Mouse (Mus musculus) layer of hippocampus, adult 9-10 months (tissue): Measurements from ENCODE around the gene Arhgef2.

Experiments
- DNase-seq: peaks from one replicate; pipeline ENCODE4 v3.0.0; 2022; ENCODE audit warnings: low spot score

The Arhgef2 gene

GRCm38 (mm10) chr3:88643078-88643477 is 37.3 kb downstream of the Arhgef2 start:
- no peak for DNase-seq

DNA sequence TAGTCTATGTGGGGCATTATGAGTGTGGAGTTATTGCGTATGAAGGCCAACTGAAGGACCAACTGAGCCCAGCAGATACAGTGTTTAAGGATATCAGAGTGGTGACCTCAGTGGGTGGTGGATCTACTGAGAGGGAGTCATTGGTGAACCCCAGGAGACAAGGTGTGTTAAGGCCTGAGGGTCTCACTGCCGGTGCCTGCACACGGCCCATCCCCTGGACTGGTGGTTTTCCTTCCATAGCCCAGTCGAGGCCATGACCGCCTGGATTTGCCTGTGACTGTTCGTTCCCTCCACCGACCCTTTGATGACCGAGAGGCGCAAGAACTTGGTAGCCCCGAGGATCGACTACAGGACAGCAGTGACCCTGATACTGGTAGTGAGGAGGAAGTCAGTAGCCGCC is 40.2 kb downstream of the Arhgef2 start:
- no peak for DNase-seq

GRCm38 (mm10) chr3:88646426-88646995 is 40.7 kb downstream of the Arhgef2 start:
- DNase-seq, result no peak

DNA sequence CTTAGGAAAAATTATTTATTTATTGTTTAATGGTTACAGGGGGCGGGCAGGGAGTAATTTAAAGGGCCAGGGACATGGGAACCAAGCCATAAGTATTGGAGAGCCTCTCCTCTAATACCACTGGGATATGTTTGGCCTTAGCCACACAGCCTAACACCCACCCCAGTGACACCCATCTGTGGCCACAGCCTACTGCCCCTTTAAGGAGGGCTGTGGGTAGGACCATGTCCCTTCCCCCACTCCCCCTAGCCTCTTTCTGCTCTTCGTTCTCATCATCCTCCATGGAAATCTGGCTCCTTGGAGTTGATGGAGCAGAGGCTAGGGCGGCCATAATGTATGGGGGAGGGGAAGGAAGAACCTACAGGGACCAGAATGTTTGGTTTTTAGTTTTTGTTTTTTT is 41.3 kb downstream of the Arhgef2 start:
- no peak for DNase-seq

DNA sequence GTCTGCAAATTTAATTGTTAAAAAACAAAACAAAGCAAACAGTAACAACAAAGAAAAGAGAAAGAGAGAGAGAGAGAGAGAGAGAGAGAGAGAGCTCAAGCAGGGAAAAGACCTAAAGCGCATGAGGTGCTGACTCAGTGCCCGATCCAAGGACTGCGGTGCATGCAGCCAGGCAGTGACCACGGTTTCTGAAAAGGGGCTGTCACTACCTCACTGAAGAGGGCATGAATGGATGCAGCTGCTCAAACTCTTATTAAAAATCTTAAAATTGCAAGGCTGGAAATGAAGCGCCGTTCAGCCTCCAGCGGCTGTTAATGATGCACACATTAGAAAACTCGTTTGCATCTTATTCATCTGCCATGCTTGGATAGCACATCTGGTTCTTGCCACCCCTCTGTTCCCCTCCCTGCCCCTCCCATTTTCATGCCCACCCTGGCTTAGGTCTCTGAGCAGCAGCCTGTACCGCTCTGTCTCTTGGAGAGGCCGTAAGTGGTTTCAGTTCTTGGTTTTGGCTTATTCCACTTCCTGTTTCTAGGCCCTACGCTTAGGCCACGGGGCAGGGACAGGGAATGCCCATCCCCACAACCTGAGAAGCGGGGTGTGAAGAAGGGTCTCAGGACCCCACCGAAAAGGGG is 42.1 kb downstream of the Arhgef2 start:
- no peak for DNase-seq

DNA sequence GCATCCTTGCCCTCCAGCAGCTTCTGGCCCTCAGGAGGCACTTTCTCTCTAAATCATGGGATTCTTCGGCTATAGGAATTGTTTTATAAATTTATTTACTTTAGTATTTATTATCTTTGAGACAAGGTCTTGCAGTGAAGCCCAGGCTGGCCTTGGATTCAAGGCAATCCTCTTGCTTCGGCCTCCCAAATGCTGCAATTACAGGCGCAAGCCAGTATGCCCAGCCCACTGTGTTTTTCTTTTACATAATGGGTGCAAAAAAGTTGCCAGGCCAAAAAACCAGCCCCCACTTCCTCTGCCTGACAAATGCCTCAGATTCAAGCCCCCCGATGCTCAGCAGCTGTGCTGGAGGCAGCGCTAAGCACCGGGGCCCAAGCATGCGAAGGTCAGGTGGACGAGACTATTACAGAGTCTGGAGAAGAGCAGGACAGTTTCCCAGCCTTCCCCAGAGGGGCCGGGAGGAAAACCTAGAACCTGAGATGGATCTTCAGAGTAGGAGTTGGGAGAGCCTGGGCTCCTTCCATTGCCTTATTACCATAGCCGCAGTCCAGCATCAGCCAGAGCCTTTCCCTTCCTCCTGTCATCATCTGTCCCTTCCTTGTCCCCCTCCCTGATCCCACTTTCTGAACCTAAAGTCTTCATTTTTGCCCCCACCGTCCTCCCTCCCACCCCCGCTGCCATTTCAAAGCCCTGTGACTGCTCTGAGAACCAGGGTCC is 42.8 kb downstream of the Arhgef2 start:
- no peak for DNase-seq

- no peak for DNase-seq
Measured at GRCm38 (mm10) chr3:88649186-88649585, 43.4 kb downstream of the Arhgef2 start.

GRCm38 (mm10) chr3:88649967-88650366 is 44.2 kb downstream of the Arhgef2 start:
- DNase-seq, result no peak

DNA sequence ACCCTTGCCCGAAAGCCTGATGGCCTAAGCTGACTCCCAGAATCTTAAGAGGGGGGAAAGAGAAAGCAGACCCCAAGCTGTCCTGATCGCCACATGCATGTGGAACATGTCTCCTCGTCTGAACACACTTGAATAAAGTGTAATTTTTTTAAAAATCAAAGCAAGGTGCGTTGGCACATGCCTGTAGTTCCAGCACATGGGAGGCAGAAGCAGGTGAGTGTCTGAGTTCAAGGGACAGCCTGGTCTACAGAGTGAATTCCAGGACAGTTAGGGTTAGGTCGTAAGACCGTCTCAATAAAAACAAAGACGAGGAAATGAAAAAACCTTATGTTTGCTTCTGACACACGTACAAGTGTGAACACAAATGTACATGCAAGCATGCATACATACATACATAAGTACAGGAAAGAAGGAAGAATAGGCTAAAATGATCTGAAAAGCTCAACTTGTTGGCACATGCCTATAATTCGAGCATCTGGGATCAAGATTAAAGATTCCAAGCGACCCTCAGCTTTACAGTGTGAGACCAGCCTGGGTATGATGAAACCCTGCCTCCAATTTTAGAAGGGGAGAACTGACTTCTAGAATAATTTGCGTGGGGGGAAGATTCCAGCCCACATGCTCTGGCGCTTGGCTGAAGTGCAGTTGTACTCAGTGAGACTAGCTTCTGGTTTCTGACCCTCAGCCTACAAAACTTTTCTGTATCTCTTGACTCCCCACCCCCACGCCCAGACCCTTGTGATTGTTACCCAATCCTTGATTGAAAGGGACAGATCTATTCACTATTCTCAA is 45.1 kb downstream of the Arhgef2 start:
- DNase-seq, result no peak

DNA sequence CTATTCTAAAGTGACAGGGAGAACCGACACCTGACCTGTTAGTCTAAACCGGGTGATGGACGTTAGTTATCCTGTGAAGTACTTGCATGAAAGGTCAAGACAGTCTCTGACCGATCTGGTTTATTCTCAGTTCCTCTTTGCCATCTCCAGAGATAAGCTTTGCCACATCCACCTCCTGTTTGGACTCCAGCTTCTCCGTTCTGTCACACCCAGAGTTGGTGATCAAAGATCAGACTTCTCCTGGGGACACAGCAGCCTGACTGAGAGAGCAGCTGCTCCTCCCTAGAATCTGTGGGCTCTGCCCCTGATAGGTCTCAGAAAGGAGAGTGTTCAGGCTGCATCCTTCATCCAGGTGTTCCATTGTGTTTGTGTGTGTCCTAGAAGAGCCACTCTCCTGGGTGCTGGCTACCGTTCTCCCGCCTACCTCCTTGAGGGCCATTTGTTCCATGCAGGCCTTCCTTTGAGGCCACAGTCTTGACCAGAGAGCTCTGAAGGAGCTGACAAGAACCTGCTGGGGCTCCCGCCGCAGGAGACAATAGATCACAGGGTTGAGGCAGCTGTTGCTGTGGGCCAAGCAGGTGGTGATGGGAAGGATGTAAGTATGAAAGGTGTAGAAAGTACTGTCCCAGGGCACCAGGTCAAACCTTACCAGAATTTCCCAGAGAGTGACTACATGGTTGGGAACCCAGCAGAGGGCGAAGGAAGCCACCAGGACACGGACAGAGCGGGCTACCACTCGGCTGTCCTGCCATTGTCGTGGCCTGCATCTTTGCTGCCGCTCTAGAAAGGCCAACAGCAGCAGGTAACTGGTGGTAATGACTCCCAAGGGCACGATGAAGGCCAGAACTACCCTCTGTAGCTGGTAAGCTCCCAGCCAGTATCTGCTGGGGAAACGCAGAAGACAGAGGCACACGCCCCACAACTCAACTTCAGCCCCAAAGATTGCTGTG is 46.2 kb downstream of the Arhgef2 start:
- no peak for DNase-seq

GRCm38 (mm10) chr3:88652846-88653515 is 47.2 kb downstream of the Arhgef2 start, which contains the start of gene Rxfp4:
TSS of gene Rxfp4 (minus strand) at chr3:88653142.
- no peak for DNase-seq

DNA sequence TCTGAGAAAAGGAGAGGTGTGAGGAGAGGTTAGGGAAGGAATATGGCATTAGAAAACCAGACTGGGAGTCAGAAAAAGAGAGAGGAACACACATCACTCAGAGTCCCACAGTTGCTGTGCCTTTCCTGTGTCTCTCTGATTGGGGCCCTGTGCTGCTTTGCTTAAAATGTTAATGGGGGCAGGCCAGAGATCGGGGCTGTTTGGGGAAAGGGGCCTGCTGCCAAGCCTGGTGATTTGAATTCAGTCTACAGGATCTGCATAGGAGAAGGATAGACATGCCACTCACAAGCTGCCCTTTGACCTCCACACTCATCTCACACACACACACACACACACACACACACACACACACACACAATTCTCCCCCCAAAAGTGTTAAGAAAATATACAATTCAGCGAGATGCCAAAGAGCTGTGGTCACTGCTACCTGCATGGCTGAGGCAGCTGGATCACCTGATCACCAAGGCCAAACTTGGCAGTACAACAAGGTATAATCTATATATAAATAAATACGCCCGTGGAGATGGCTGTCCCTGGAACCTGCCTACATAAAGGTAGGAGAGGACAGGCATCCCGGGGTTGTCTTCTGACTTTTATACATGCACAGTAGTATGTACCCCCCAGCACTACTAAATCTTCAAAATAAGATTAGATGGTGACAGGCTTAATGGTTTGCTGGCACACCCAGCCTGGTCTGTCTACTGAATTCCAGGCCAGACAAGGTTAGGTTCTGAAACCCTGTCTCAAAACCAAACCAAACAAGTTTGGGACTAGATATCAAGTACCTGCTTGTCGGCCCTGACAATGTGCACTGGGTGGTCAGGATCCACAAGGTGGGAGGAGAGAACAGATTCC is 48.0 kb downstream of the Arhgef2 start:
- no peak for DNase-seq

GRCm38 (mm10) chr3:88654621-88655020 is 48.9 kb downstream of the Arhgef2 start:
- no peak for DNase-seq

- no peak for DNase-seq
Measured at GRCm38 (mm10) chr3:88655619-88656018, 49.9 kb downstream of the Arhgef2 start.

- no peak for DNase-seq
Measured at GRCm38 (mm10) chr3:88658441-88659127, 52.8 kb downstream of the Arhgef2 start.

DNA sequence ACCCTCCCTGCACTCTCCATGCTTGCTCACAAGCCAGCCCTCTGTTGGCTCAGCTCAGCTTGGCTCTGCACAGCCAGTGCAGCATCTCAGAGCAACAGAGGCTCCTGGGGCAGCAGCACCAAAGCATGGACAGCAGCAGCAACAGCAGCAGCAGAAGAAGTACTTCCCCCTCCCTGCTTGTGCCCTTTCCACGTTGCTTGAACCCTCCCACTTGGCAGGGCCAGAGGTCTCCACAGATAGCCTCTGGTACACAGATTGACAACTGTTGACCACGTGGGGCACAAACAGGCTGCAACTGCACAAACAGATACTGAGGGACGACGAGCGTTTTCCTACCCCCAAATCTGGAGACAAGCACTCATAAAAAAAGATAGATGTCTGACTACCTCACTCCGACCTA is 54.0 kb downstream of the Arhgef2 start:
- no peak for DNase-seq

GRCm38 (mm10) chr3:88664095-88664494 is 58.3 kb downstream of the Arhgef2 start:
- no peak for DNase-seq

- peak; percentile 46 for DNase-seq
Measured at GRCm38 (mm10) chr3:88677399-88677798, 71.6 kb downstream of the Arhgef2 start.

GRCm38 (mm10) chr3:88683814-88684213 is 78.0 kb downstream of the Arhgef2 start:
- no peak for DNase-seq
